Comparison of ENCODE assay signal across 7 mouse cellular contexts in the genomic region with DNA sequence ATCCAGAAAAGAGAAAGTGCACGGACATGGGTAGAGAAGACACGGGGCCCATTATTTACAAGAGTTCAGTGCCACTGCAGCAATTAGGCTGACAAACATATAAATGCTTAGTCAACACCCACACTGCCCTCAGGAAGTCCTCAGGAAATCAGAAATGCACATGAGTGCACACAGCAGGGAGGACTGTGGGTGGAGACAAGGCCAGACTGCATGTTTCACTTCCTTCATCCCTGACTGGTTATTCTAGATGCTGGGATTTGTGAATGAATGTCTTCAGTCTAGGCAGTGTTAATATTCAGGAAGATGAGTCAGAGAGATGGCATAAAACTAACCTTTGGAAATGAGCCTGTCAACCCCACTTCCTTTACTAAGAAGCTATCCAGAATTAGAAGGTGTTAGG.
DNase-seq lines count a peak whose midpoint lies in the region; ATAC-seq lines count a peak whose summit lies in the region.

No protein-coding gene starts in this region.

- DNase-seq in left cerebral cortex, postnatal 4 days, result peak; percentile 19
- DNase-seq in left cerebral cortex, postnatal 25 days (ENCODE audit: low spot score in 2 of 2), result no peak
- peak; percentile 71 for DNase-seq in brain, adult 2 months (ENCODE audit: low read depth, low spot score)
- peak; percentile 3 to 45 for DNase-seq in monocyte, adult 2 months (ENCODE audit: low read depth in 1 of 2, low spot score in 2 of 2)
- no peak for DNase-seq in T-cell, adult 2 months (ENCODE audit: low spot score)
- DNase-seq in testis, postnatal 14 days (ENCODE audit: low spot score), result no peak

- peak; percentile 90 to 95 for ATAC-seq in hematopoietic stem cell, adult 5-6 weeks (replicated peaks in 1 of 2; ENCODE audit: insufficient read depth in 1 of 2, low FRiP score in 2 of 2, low TSS enrichment in 1 of 2, low read depth in 1 of 2, poor library complexity in 2 of 2, severe bottlenecking in 2 of 2)

- intact Hi-C loops in left cerebral cortex, postnatal 4 days (cut with DNase I), result no loop called here
- intact Hi-C loops in left cerebral cortex, postnatal 25 days (cut with DNase I), result no loop called here

Comparison
In these comparisons a context has a peak if more than half of its experiments do, and no peak if none do; other contexts are left out.
1. DNase-seq: peak in left cerebral cortex, postnatal 4 days (single experiment), brain, adult 2 months (single experiment) and monocyte, adult 2 months (2 of 2); none in left cerebral cortex, postnatal 25 days (0 of 2), T-cell, adult 2 months (single experiment) and testis, postnatal 14 days (single experiment).